Mouse (Mus musculus) kidney, embryonic 15.5 days (tissue): ENCODE results near the gene H2-Ke6. TPM values are rescaled to one million over a fixed set of nuclear protein-coding genes. Genes with fewer than 3 reads are reported as not detected.

Experiments
- ATAC-seq: fragments of 200-750 bp; cut with Nextera tagmentation; replicated peaks from 2 replicates; pipeline ENCODE4 v1.8.0; 2017; ENCODE audit warnings: moderate TSS enrichment; ENCODE audit not compliant: low FRiP score
- H3K27ac ChIP-seq: fragments of 300-500 bp; sonication (generic); 2 replicates; pipeline ENCODE4 v1.5.1; 2015; ENCODE audit warnings: mild to moderate bottlenecking, inconsistent platforms
- H3K27me3 ChIP-seq: fragments of 300-500 bp; sonication (generic); 2 replicates; pipeline ENCODE4 v1.6.1; 2015; ENCODE audit warnings: inconsistent platforms
- H3K36me3 ChIP-seq: fragments of 300-500 bp; sonication (generic); 2 replicates; pipeline ENCODE4 v1.6.1; 2015; ENCODE audit warnings: inconsistent platforms
- H3K4me1 ChIP-seq: fragments of 300-500 bp; sonication (generic); 2 replicates; pipeline ENCODE4 v1.6.1; 2015; ENCODE audit warnings: inconsistent platforms
- H3K4me2 ChIP-seq: fragments of 300-500 bp; sonication (generic); 2 replicates; pipeline ENCODE4 v1.6.1; 2015; ENCODE audit warnings: moderate library complexity, mild to moderate bottlenecking, inconsistent platforms
- H3K4me3 ChIP-seq: fragments of 300-500 bp; sonication (generic); replicated peaks from 2 replicates; pipeline ENCODE4 v1.5.1; 2015; ENCODE audit warnings: mild to moderate bottlenecking, inconsistent platforms
- H3K9ac ChIP-seq: fragments of 300-500 bp; sonication (generic); 2 replicates; pipeline ENCODE4 v1.6.1; 2015; ENCODE audit warnings: mild to moderate bottlenecking, inconsistent platforms
- H3K9me3 ChIP-seq: fragments of 300-500 bp; sonication (generic); replicated peaks from 2 replicates; pipeline ENCODE4 v1.6.1; 2016; ENCODE audit warnings: inconsistent platforms
- WGBS: fragments of 180-500 bp; shearing (Covaris S2); methylation state at CpG from one replicate; pipeline ENCODE4 v1.1.7; 2015; ENCODE audit warnings: mixed read lengths; 5-methylcytosine and 5-hydroxymethylcytosine counted together
- polyA plus RNA-seq: library from polyadenylated mRNA; unstranded; fragments of >200 nt; fragmentation: Nextera tagmentation; extraction: Ambion mirVana; gene quantifications from 2 replicates; pipeline ENCODE4 v1.2.1, GENCODE M21; 2015

H2-Ke6 gene
- polyA plus RNA-seq, 1 experiment from 2014 or later: 52.5 TPM

DNA sequence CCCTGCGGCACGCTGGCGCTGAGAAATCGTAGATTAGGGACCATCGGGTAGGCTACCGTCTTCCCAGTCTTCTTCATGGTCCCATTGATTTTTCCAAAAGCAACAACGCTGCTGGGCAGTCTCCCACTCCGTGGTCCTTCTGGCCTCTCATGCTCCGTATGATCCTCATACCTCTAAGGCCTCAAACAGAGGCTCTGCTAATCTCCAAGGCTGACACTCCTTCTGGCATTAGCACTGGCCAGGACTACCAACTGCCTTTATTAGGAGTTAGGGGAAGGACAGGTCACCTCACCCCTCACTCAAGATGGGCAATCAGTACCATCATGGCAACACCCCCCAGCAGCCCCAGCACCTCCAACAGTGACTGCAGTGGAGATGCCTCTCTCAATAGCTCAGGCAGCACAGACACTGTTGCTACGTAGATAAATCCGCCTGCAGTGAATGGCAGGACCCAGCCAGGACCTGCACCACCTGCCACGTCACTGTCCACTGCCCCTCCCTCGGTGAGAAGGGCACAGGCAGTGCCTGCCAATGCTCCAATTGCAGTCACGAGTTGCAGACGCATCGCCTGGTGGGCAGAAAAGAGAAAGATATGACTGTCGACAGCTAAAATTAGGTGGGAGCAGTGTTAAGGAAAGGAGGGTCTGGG, 765 bp upstream of the H2-Ke6 start:
- peak overlapping the region; percentile 94 for H3K4me2 ChIP-seq
- H3K27ac ChIP-seq: peak overlapping the region; percentile 86
- H3K4me3 ChIP-seq: peak overlapping the region; percentile 90
- no peaks in the 10 kb centered on the region for H3K27me3 ChIP-seq
- peaks cover 23% of the 10 kb centered on the region for H3K36me3 ChIP-seq
- H3K9ac ChIP-seq: no peak overlapping the region
- ATAC-seq: no peak
- H3K4me1 ChIP-seq: peaks cover 74% of the 10 kb centered on the region
- no peaks in the 10 kb centered on the region for H3K9me3 ChIP-seq
- WGBS: 76% methylated on average over 17 of the region's 17 CpGs

DNA sequence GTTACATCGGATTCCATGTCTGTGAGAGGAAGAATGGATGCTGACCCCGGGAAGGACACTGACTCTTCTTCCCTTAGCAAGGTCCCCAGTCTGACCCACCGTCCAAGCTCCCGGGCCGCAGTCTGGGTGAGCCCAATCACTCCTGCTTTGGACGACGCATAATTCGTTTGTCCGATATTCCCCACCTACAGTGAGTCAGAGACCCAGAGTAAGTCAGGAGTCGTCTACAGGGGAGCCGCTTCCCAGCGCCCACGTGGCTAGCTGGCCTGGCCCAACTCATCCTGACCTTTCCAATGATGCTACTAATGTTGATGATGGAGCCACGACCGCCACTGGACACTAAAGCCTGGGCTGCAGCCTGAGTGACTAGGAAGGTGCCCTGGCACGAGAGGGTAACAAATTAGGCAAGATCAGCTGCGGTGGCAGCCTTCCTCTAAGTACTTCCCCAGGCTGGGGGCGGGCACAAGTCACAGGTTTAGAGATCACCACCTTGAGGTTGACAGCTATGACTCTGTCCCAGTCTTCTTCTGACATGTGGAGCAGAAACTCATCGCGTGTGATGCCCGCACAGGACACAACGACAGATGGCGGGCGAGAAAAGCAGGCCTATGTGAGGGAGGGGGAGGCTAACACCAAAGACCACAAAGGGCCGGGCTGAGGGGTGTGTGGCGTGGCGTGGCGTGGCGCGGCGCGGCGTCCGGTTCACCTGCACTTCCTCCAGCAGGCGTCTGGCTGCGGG, 774 bp downstream of the H2-Ke6 start:
- H3K9me3 ChIP-seq: no peaks in the 10 kb centered on the region
- peaks cover 63% of the 10 kb centered on the region for H3K4me1 ChIP-seq
- peaks cover 35% of the 10 kb centered on the region for H3K36me3 ChIP-seq
- H3K27me3 ChIP-seq: no peaks in the 10 kb centered on the region
- H3K4me3 ChIP-seq: peak overlapping the region; percentile 90
- H3K27ac ChIP-seq: peak overlapping the region; percentile 86
- WGBS: 7% methylated on average over 36 of the region's 36 CpGs
- H3K4me2 ChIP-seq: peak overlapping the region; percentile 94
- H3K9ac ChIP-seq: peak overlapping the region; percentile 77
- ATAC-seq: no peak; the same call in 1 of the 2 replicates

DNA sequence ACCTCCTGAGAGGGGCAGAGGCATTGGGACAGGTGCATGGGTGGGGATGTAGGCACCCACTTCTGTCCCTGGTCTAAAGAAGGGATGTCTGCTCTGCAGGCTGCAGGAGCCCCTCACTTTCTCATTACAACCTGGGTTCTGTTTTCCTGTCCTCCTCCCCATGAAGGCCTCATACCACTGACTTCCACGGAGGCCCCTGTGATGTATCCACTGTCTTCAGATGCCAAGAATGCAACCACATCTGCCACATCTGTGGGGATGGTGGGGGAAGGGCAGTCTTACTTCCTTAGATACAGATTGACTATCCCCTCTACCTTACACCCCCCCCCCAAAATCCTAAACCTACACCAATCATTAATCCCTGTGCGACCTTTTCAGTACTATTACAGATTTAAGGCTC, 1.6 kb downstream of the H2-Ke6 start:
- Histone ChIP-seq H3K9ac (no peak overlapping the region), H3K36me3 (peaks cover 43% of the 10 kb centered on the region), H3K4me3 (peak overlapping the region; percentile 90), H3K27ac (no peak overlapping the region), H3K4me2 (peak overlapping the region; percentile 94), H3K9me3 (no peaks in the 10 kb centered on the region), H3K4me1 (peaks cover 63% of the 10 kb centered on the region), H3K27me3 (no peaks in the 10 kb centered on the region)
- WGBS: 24% methylated on average over 2 of the region's 2 CpGs
- no peak for ATAC-seq

DNA sequence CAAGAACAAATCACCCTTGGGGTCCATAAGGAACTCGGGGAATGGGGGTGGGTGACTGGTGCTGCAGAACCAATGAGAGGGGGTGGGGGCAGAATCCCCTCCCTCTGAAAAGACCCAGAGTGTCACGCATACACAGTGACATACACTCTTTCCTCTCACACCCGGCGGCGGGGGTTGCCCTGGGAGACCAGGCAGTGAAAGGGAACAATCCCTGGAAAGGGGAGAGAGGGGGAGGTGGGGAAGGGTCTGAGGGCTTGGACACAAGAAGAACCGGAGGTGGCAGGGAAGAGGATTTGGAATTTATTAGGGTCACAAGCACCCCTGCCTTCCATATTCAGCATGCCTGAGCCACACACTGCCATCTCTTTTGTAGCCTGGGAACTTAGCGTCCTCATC, 2.1 kb downstream of the H2-Ke6 start:
- H3K9me3 ChIP-seq: no peaks in the 10 kb centered on the region
- no peak overlapping the region for H3K27ac ChIP-seq
- peak overlapping the region; percentile 90 for H3K4me3 ChIP-seq
- no peaks in the 10 kb centered on the region for H3K27me3 ChIP-seq
- 14% methylated on average over 7 of the region's 7 CpGs for WGBS
- peak overlapping the region; percentile 94 for H3K4me2 ChIP-seq
- peak overlapping the region; percentile 91; the same call in 1 of the 2 replicates for H3K9ac ChIP-seq
- H3K4me1 ChIP-seq: peaks cover 63% of the 10 kb centered on the region
- H3K36me3 ChIP-seq: peaks cover 48% of the 10 kb centered on the region
- ATAC-seq: no peak

DNA sequence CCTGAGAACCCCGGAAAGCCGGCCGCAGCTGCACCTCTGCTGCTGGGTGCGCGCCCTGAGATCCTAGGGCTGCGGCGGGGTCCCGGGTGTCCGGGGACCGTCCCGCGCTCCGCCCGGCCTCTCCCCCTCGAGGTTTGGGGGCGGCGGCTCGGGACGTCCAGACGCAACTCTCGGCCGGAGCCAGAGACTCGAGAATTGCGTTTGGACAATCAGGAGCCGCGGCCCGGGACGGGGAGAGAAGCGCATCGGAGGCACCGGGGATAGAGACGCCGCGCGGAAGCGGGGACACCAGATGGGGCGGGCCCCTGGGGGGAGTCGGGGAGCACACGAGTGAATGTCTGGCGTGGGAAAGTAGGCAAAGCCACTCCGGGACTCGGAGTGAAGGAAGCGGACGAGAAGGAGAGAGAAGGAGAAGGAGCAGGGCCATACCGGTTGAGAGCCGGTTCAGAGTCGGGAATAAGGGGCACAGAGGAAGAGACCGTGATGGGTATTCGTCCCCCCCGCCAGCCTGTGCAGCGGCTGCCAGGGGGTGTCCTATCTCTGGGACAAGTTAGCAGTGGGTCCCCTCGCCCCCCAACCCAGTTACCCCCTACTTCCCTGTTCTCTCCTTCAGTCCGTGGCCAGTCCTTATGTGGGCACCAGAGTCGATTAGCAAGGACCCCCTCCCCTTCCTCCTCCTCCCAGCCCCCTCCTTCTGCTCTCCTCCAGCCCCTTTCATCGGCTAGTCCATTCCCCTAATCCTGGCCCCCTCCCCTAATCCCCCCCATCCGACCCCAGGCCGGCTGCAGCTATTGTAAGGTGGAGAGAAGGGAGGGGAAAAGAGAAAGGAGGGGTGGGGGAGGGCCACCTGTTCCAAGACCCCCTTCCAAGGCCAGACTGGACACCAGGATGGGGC, 2.8 kb downstream of the H2-Ke6 start:
- H3K9ac ChIP-seq: peak overlapping the region; percentile 91
- peak overlapping the region; percentile 97 for H3K27ac ChIP-seq
- H3K36me3 ChIP-seq: peaks cover 51% of the 10 kb centered on the region
- H3K27me3 ChIP-seq: no peaks in the 10 kb centered on the region
- WGBS: under 1% methylated on average over 55 of the region's 57 CpGs
- peak overlapping the region; percentile 90 for H3K4me3 ChIP-seq
- H3K4me1 ChIP-seq: peaks cover 56% of the 10 kb centered on the region
- H3K9me3 ChIP-seq: no peaks in the 10 kb centered on the region; the same call in 1 of the 2 replicates
- ATAC-seq: no peak
- peak overlapping the region; percentile 94 for H3K4me2 ChIP-seq

DNA sequence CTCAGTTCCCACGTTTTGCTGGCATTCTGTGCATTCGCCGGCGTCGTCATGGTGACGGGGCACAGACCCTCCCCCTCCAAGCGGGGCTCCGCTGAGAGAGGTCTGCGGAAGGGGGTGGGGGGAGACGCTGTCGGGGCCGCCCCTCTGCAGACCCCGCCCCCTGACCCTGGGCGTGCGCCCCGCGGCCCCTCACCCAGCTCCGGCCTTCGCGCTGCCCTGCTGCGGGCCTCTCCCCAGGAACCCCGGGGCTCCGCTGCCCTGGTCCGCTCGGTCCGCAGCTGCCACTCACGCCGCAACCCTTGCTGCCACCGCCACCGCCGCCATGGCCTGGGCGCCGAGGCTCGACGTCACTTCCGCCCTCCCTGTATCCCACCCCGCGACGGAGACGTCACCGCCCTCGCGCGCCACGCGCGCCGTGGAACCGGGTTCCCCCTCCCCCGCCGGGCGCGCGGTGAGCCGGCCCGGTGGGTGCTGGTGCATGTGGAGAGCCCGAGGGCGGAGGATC, 3.5 kb downstream of the H2-Ke6 start, which contains the start of gene Ring1:
Gene Ring1, minus strand, starts transcription at position 364 of the 505 bp plus-strand sequence.
- Histone ChIP-seq H3K4me1 (peaks cover 49% of the 10 kb centered on the region), H3K9me3 (peaks cover 5% of the 10 kb centered on the region), H3K27ac (peak within 1 kb of the TSS; percentile 97), H3K4me3 (peak within 1 kb of the TSS; percentile 90), H3K4me2 (peak within 1 kb of the TSS; percentile 94), H3K9ac (peak within 1 kb of the TSS; percentile 91), H3K36me3 (peaks cover 46% of the 10 kb centered on the region), H3K27me3 (no peaks in the 10 kb centered on the region)
- WGBS: under 1% methylated on average over 56 of the region's 58 CpGs
- ATAC-seq: peak; percentile 61

DNA sequence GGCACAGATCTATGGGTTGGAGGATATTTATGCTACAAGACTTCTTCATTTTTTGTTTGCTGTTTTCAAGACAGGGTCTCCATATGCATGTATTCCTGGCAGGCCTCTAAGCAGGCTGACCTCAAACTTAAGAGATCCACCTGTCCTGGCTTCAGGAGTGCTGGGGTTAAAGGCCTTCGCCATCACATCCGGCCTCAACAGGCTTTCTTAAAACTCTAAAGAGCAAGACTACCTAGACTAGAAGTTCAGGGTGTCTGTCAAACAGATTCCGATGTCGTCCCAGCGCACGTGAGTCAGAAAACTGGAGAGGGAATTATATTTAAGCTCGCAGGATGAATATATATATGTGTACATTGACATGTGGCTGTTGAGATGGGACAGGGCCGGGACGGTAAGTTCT, 4.2 kb downstream of the H2-Ke6 start:
- Histone ChIP-seq H3K4me1 (peaks cover 42% of the 10 kb centered on the region), H3K27me3 (no peaks in the 10 kb centered on the region), H3K27ac (peak overlapping the region; percentile 97; the same call in 1 of the 2 replicates), H3K9me3 (peaks cover 9% of the 10 kb centered on the region), H3K36me3 (peaks cover 39% of the 10 kb centered on the region), H3K9ac (peak overlapping the region; percentile 91; the same call in 1 of the 2 replicates), H3K4me3 (peak overlapping the region; percentile 90), H3K4me2 (peak overlapping the region; percentile 94)
- WGBS: 65% methylated on average over 9 of the region's 9 CpGs
- no peak for ATAC-seq

DNA sequence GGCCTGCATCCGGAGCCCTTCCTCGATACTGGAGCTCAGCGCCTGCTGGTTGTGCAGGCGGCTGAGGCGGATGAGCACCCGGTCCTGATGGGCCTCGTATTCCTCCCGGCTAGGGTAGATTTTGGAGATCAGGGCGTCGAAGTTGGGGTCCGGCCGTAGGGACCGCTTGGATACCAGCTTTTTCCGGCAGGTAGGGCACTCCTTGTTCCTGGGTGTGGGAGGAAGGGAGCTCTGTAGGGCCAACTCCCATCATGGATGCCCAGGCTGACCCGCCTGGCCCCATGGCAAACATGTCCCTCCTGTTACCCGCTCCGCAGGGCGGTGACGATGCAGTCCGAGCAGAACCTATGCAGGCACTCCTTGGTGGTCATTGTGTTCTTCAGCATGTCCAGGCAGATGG, 4.9 kb downstream of the H2-Ke6 start:
- peaks cover 35% of the 10 kb centered on the region for H3K4me1 ChIP-seq
- peaks cover 33% of the 10 kb centered on the region for H3K36me3 ChIP-seq
- H3K27me3 ChIP-seq: no peaks in the 10 kb centered on the region
- no peak overlapping the region for H3K4me2 ChIP-seq
- WGBS: 98% methylated on average over 20 of the region's 20 CpGs
- no peak overlapping the region for H3K9ac ChIP-seq
- ATAC-seq: no peak
- H3K4me3 ChIP-seq: no peak overlapping the region
- peaks cover 9% of the 10 kb centered on the region for H3K9me3 ChIP-seq
- no peak overlapping the region for H3K27ac ChIP-seq

DNA sequence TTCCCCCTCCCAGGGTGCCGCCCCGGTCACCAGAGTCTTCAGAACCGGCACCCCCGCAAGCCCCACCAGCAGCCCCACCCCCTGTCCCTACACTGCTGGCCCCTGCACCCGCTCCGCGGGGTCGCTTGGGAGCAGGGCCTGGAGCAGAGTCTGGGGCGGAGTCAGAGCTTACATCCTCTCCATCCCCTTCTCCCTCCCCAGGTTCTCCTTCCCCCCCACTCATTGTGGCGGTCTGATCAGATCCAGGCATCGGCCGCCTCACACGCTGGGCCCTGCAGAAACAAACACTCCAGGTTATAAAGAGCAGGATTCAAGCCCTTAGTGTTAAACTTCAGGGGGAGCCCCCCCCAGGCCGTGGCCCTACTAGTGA, 5.5 kb downstream of the H2-Ke6 start:
- Histone ChIP-seq H3K36me3 (peaks cover 33% of the 10 kb centered on the region), H3K9ac (no peak overlapping the region), H3K4me2 (no peak overlapping the region), H3K9me3 (peaks cover 9% of the 10 kb centered on the region), H3K4me1 (peaks cover 31% of the 10 kb centered on the region), H3K4me3 (no peak overlapping the region), H3K27me3 (no peaks in the 10 kb centered on the region), H3K27ac (no peak overlapping the region)
- 95% methylated on average over 14 of the region's 14 CpGs for WGBS
- no peak for ATAC-seq

DNA sequence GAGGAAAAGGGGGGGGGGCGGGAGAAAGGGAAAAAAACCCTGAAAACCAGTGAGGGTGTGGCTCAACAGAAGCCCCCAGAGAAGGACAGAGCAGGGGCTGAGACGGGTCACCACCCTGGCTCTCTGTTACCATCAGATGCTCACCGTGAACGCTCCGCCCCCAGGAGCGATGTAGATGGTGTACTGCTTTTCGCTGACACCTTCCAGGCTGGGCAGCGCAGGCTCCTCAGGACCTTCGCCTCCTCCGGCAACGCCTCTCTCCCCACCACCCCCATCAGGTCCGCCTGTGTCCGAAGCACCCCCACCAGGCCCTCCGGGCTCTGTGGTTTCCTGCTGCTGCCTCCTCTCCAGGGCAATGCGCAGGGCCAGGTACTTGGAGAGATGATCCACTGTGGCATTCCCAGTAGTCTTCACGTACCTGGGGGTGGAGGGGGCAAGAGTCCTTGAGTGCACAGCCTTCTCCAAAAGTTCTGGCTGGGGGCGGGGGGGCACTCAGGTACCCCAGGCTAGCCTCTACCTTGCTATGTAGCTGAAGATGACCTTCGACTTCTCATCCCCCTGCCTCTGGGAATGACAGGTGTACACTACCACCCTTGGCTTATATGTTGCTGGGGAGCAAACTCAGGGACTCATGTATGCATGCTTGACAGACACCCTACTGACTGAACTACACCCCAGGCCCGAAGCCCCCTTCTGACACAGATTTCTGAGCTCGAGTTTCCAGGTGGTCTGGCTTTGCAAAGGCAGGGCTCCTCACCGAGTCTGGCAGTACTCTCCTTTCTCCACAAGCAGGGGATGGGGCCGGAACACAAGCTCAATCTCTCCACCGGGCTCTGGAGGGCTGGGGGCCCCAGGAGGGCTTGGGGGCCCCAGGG, 6.1 kb downstream of the H2-Ke6 start:
- Histone ChIP-seq H3K27ac (no peak overlapping the region), H3K27me3 (no peaks in the 10 kb centered on the region), H3K9me3 (peaks cover 9% of the 10 kb centered on the region), H3K4me3 (no peak overlapping the region), H3K36me3 (peaks cover 33% of the 10 kb centered on the region), H3K4me2 (no peak overlapping the region), H3K9ac (no peak overlapping the region), H3K4me1 (peaks cover 25% of the 10 kb centered on the region)
- no peak for ATAC-seq
- WGBS: 95% methylated on average over 23 of the region's 23 CpGs

DNA sequence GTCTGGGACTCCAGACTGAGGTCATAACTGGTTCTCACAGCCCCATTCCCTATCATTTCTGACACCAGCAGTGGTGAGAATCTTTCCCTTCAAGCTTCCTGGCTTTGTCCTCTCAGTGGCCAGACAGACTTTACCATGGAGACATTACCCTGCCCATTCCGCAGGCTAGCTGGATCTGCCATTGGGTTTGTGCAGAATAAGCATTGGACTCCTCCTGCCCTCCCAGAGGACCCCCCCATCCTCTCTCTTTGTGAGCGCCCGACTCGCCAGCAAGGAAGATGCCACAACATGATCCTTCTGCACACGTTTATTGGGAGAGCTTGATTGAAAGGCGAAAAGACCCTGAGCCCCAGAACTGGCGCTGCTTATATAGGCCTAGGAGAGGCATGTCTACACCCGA, 14.4 kb downstream of the H2-Ke6 start:
- H3K4me3 ChIP-seq: no peak overlapping the region
- H3K27ac ChIP-seq: no peak overlapping the region
- H3K27me3 ChIP-seq: no peaks in the 10 kb centered on the region
- no peak for ATAC-seq
- no peaks in the 10 kb centered on the region for H3K9me3 ChIP-seq
- 92% methylated on average over 8 of the region's 8 CpGs for WGBS
- H3K4me2 ChIP-seq: no peak overlapping the region
- no peaks in the 10 kb centered on the region for H3K36me3 ChIP-seq
- no peaks in the 10 kb centered on the region for H3K4me1 ChIP-seq
- H3K9ac ChIP-seq: no peak overlapping the region
